Mouse (Mus musculus) lung, postnatal 36 days (tissue): ENCODE data around the gene Megf11.

Experiments used
- DNase-seq: peaks from one replicate; pipeline ENCODE4 v3.0.0; 2022; ENCODE audit warnings: mixed read lengths

Megf11 gene

DNA sequence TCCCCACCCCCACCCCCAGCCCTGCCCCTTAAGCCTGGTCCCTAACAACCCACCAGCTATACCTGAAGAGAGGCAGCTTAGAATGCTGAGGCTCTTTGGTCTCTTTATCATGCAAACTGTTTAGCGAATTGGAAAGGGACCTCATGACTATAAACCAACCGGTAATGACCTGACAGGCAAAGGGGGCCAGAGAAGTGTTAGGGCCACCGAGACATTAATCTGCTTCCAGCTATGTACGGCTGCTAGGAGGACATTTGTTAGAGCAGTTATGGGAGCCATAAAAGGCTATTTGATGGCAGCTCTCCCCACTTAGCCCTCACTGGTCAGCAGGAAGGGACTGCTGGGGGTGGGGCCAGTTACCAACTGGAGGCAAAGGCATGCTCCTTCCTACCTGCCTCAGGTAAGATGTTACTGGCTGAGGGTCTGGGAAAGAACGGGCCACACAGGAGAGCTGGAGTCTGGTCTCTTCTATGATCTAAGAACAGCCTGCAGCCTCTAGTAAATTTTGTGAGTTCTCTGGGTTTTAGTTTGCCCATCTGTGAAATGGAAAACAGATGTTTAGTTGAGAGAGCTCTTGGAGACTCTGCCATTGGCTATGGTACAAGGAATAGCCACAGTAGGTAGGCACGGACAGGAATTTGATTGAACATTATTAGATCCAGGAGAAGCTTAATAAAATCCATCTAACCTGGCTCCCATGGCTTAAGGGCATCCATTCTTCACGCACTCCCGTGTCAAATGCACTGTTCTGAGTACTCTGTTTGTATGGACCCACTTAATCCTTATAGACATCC lies 183.2 kb downstream of the Megf11 start:
- DNase-seq = no peak

DNA sequence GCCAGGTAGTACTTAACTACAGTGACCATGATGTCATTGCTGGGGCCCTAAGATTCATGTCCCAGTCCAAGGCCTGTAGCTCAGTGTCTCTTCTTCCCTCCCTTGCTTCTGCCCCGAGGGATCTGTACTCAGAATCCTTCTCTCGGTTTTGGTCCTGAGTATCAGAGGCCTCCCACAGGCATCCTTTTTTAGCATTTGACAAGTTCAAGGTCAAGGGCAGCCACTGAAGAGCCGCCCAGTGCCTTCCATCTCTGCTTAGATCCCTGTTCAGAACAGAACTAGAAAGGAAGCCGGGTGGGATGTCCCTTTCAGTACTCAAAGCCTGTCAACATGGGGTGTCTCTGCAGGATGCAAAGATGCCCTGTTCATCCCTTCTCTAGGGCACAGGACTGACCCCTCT lies 185.0 kb downstream of the Megf11 start:
- no peak for DNase-seq

DNA sequence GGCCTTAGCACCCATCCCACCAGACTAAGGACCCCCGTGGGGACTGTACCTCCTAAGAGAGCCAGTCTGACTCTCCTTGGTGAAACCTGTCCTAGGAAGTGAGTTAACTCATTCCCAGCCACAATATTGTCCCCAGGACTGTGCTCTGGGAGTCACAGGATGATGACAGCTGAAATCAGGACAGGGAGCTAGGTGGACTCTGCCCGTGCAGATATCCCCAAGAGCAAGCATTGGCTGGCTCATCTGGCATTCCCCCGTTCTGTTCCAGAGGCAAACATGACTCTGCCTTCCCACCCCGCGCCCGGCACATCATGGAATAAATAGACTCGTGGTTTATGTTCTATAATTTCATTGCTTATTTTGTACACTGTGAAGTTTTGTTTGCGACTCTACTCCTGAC lies 185.7 kb downstream of the Megf11 start:
- DNase-seq = no peak

DNA sequence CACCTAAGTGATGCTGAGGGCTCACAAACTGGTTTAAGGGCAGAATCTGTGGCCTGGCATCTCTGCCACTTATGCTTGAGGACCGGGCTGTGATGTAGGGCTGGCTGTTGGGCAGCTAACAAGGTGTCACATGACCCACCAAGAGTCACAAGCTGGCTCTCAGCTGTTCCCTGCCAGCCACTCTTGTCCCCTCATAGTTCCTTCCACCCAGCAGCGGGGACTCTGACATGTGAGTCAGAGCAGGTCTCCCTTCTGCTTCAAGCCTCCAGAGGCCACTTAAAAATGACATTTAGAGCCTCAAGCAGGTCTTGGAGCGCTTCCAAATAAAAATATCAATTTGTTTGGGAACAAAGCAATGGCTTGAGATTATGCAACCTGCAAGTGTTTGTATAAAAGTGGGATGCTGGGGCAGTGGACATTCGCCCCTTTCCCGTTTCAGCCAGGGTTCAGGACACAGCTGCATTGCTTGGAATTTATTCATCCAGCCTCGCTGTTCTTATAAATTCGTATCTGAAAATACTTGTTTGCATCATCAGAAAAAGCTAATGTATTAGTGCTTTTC lies 187.3 kb downstream of the Megf11 start:
- DNase-seq = peak; percentile 56

DNA sequence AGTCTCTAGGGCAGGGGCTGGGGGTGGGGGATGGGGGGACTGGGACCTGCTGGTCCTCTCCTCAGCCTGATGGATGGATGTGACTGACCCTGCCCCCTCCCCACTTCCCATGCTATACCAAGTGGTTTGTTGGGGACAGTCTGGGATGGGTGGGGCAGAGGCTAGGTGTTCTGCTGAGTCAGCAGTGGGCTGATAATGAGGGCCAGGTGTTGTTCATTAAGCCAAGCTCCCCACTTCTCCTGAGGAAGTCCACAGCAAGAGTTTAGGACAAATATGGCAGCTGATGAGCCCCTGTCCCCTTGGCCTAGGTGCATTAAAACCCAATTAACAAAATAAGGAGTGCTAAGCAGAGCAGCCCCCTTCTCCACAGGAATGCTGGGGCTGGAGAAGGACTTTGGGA lies 190.2 kb downstream of the Megf11 start:
- DNase-seq = no peak

DNA sequence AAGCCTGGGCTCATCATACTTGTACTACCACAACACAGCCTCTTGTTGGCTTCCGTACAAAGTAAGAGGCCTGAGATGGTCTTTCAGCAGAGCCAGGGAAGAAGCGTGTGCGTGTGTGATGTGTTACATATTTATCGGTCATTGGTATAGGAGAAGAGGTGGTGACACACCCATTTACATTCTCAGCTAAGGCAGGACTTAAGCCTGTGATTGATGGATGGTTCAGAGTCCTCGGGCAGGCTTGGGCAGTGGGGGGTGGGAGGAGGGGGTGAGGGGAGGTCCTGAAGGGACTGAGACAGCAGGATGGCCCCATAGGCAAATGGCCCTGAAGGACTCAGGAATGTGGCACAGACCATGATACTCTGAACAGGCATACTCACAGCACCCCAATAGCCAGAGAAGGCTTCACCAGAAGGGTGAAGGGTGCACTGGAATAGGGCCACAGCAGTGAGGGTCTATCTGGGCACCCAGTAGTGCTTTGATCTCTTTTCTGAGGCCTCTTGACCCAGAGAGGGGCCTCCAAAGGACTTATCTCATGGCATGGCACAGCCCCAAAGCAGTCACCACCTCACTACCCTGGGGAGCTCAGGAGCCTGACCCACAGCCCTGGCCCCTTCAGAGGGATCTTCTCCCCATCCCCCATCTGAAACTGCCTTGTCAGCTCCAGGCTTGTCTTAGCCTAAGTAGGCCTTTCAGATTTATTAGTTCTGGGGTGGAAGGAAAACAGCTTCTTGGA lies 190.9 kb downstream of the Megf11 start:
- DNase-seq = no peak

- DNase-seq = no peak
Measured at GRCm38 (mm10) chr9:64577156-64577555, 191.7 kb downstream of the Megf11 start.

DNA sequence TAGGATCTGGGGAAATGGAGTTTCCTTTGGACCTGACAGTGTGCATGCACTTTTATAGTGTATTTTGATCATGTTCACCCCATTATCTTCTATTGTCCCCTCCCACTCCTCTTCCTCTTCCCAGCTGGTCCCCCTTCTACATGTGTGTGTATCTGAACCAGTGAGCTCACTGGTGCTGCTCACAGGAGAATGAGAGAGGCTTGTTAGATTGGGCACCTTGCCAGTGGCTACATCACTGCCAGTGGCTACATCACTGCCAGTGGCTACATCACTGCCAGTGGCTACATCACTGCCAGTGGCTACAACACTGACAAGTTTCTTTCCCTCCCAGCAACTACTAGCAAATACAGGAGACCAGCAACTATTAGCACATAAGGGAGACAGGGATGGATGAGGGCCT lies 192.6 kb downstream of the Megf11 start:
- no peak for DNase-seq

- DNase-seq = no peak
Measured at GRCm38 (mm10) chr9:64579306-64579705, 193.9 kb downstream of the Megf11 start.

DNA sequence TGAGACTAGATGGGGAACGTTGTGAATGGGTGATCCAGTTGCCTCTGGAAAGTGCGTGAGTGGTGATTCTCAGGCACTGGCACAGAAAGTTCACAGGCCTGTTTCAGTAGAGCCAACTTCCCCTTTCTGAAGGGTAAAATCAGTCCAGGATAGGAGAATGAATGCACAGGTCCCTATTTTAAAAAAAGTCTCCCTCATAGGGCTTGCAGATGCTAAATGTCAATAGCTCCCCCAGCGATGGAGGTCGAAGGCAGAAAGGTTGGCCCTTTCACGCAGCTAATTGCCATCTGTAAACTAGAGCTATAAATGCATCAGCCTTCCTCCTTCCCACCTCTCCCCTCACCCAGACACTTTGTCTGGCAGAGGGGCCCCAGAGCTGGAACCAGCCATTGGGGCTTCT lies 200.9 kb downstream of the Megf11 start:
- DNase-seq = no peak

DNA sequence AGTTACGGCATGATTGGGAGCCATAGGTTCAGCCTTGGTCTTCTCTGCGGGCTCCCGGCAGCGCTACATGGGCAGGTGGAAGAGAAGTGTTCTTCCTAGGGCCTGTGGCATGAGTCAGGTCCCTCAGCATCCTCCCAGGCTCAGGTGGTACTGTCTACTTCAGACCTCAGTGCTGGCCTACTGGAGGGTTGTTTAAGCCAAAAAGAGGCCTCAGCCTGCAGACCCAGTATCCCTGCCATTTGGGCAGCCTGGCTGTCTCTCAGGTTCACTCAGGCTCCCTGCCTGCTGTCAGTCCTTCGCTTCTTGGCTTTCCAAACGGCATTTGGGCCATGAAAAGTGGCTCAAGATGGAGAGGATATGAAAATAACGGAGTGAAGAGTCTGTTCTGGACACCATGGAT lies 202.6 kb downstream of the Megf11 start:
- DNase-seq = no peak

GRCm38 (mm10) chr9:64590634-64591041 lies 205.2 kb downstream of the Megf11 start:
- DNase-seq = peak; percentile 36

DNA sequence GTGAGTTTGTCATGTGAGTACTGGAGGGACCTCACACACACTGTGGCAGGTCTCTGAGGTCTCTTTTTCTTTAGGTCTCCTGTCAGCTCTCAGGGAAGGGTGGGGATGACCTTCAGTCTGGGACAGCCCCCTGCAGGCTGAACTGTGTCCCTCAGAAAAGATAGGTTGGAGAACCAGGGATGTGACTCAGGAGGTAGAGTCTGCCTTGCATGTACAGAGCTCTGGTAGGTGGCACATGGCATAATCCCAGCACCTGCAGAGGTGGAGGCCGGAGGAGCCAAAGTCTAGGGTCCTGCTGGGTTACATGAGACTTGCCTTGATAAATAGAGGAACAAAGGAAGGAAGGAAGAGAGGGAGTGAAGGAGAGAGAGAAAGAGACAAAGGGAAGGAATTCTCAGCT lies 206.0 kb downstream of the Megf11 start:
- no peak for DNase-seq

DNA sequence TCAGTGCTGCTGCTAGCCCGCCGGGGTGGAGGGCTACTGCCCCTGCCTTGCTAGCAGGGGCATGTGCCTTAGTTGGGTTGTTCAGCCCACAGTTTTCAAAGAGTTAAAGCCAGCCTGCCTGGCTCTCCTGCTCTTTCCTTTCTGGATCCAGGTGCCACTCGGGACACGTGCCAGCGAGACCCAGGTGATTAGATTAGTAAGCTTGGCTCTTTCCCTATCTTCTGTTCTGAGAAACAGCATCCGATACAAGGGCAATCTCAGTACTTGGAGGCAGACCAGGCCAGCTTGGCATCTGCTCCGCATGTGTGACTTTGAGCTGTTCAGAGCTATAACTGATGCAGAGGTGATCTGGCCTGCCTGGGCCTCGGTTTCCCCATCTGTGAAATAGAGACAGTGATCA lies 209.0 kb downstream of the Megf11 start:
- no peak for DNase-seq

- no peak for DNase-seq
Measured at GRCm38 (mm10) chr9:64598427-64598826, 213.0 kb downstream of the Megf11 start.

- DNase-seq = no peak
Measured at GRCm38 (mm10) chr9:64600731-64601130, 215.3 kb downstream of the Megf11 start.

- DNase-seq = no peak
Measured at GRCm38 (mm10) chr9:64602895-64603294, 217.5 kb downstream of the Megf11 start.

DNA sequence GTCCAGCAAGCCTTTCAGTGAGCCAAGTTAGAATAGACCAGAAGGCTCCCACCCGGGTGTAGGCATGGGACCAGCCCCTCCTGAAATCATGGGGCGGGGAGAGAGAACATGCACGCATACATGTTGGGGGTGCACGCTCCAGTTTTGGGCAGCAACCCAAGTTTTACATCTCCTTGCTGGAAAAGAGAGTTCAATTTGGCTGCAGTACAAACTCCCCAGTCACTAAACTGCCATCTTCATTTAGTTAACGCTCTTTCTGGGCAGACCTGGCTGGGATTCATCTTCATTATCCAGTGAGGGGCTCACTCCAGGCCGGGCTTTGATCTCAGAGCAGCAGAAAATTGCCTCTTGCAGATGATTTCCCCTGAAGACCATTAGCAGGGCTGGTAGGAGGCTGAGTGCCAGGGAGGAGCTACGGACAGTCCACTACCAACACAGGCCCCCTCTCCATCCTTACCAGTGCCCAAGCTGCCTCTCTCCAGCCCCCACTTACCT lies 218.8 kb downstream of the Megf11 start:
- no peak for DNase-seq

- no peak for DNase-seq
Measured at GRCm38 (mm10) chr9:64605077-64605714, 219.8 kb downstream of the Megf11 start.

GRCm38 (mm10) chr9:64605735-64606349 lies 220.4 kb downstream of the Megf11 start:
- no peak for DNase-seq

DNA sequence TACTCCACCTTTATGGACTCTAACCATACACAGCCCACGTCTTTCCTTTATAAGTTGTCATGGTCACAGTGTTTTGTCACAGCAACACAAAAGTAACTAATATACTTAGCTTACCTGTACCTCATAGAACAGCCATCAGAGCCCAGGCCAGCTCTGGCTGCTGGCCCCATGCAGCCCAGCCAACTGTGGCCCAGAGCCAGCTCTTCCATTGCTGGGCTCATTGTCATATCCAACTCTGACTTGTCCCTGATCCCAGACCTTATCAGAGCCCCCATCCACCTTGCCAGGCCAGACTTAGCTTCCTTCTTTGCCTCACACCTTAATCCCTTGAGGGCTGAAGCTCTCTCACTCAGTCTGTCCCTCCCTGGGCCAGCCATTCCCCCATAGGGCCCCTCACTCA lies 221.6 kb downstream of the Megf11 start:
- DNase-seq = no peak

GRCm38 (mm10) chr9:64609546-64609945 lies 224.1 kb downstream of the Megf11 start:
- no peak for DNase-seq
